Mouse (Mus musculus) kidney, embryonic 15.5 days (tissue): Measurements from ENCODE around the gene Ski. TPM values are rescaled to one million over a fixed set of nuclear protein-coding genes. Genes with fewer than 3 reads are reported as not detected.
"Not testable (repeated sequence)": the region's sequence is repeated elsewhere in the genome, so short reads cannot be mapped to it uniquely, and the experiment has no call there.

Source experiments
- ATAC-seq: fragments of 200-750 bp; cut with Nextera tagmentation; replicated peaks from 2 replicates; pipeline ENCODE4 v1.8.0; 2017; ENCODE audit warnings: moderate TSS enrichment; ENCODE audit not compliant: low FRiP score
- H3K27ac ChIP-seq: fragments of 300-500 bp; sonication (generic); 2 replicates; pipeline ENCODE4 v1.5.1; 2015; ENCODE audit warnings: mild to moderate bottlenecking, inconsistent platforms
- H3K27me3 ChIP-seq: fragments of 300-500 bp; sonication (generic); 2 replicates; pipeline ENCODE4 v1.6.1; 2015; ENCODE audit warnings: inconsistent platforms
- H3K36me3 ChIP-seq: fragments of 300-500 bp; sonication (generic); 2 replicates; pipeline ENCODE4 v1.6.1; 2015; ENCODE audit warnings: inconsistent platforms
- H3K4me1 ChIP-seq: fragments of 300-500 bp; sonication (generic); 2 replicates; pipeline ENCODE4 v1.6.1; 2015; ENCODE audit warnings: inconsistent platforms
- H3K4me2 ChIP-seq: fragments of 300-500 bp; sonication (generic); 2 replicates; pipeline ENCODE4 v1.6.1; 2015; ENCODE audit warnings: moderate library complexity, mild to moderate bottlenecking, inconsistent platforms
- H3K4me3 ChIP-seq: fragments of 300-500 bp; sonication (generic); replicated peaks from 2 replicates; pipeline ENCODE4 v1.5.1; 2015; ENCODE audit warnings: mild to moderate bottlenecking, inconsistent platforms
- H3K9ac ChIP-seq: fragments of 300-500 bp; sonication (generic); 2 replicates; pipeline ENCODE4 v1.6.1; 2015; ENCODE audit warnings: mild to moderate bottlenecking, inconsistent platforms
- H3K9me3 ChIP-seq: fragments of 300-500 bp; sonication (generic); replicated peaks from 2 replicates; pipeline ENCODE4 v1.6.1; 2016; ENCODE audit warnings: inconsistent platforms
- WGBS: fragments of 180-500 bp; shearing (Covaris S2); methylation state at CpG from one replicate; pipeline ENCODE4 v1.1.7; 2015; ENCODE audit warnings: mixed read lengths; 5-methylcytosine and 5-hydroxymethylcytosine counted together
- polyA plus RNA-seq: library from polyadenylated mRNA; unstranded; fragments of >200 nt; fragmentation: Nextera tagmentation; extraction: Ambion mirVana; gene quantifications from 2 replicates; pipeline ENCODE4 v1.2.1, GENCODE M21; 2015

Gene Ski
- polyA plus RNA-seq, result 14.7 and 16.9 TPM in 2 replicates

- H3K27me3 ChIP-seq, result no peaks in the 10 kb centered on the region
- H3K4me1 ChIP-seq, result peaks cover 53% of the 10 kb centered on the region
- no peaks in the 10 kb centered on the region for H3K9me3 ChIP-seq
- peak within 1 kb of the TSS; percentile 98 for H3K27ac ChIP-seq
- H3K9ac ChIP-seq, result peak within 1 kb of the TSS; percentile 94
- H3K4me3 ChIP-seq, result peak within 1 kb of the TSS; percentile 83
- 6% methylated on average over 9 of the region's 63 CpGs for WGBS
- peak within 1 kb of the TSS; percentile 94 for H3K4me2 ChIP-seq
- no peaks in the 10 kb centered on the region for H3K36me3 ChIP-seq
- no peak for ATAC-seq
These were observed at the start of gene Ski for GRCm38 (mm10) chr4:155222552-155222840. Gene Ski, minus strand, starts transcription at chr4:155222592.

- WGBS, result 24% methylated on average over 5 of the region's 5 CpGs
- Histone ChIP-seq H3K36me3 (no peaks in the 10 kb centered on the region), H3K4me2 (no peak overlapping the region), H3K27ac (peak overlapping the region; percentile 64; the same call in 1 of the 2 replicates), H3K4me1 (peaks cover 24% of the 10 kb centered on the region), H3K4me3 (no peak overlapping the region), H3K9me3 (no peaks in the 10 kb centered on the region), H3K9ac (no peak overlapping the region), H3K27me3 (no peaks in the 10 kb centered on the region)
- peak; percentile 62; the same call in 1 of the 2 replicates for ATAC-seq
These were observed 46.0 kb upstream of the Ski start for GRCm38 (mm10) chr4:155268382-155268781.

- no peaks in the 10 kb centered on the region for H3K27me3 ChIP-seq
- H3K9ac ChIP-seq, result no peak overlapping the region
- no peaks in the 10 kb centered on the region for H3K36me3 ChIP-seq
- peak overlapping the region; percentile 64 for H3K27ac ChIP-seq
- no peaks in the 10 kb centered on the region for H3K9me3 ChIP-seq
- no peak overlapping the region for H3K4me3 ChIP-seq
- WGBS, result 36% methylated on average over 12 of the region's 12 CpGs
- H3K4me1 ChIP-seq, result peaks cover 24% of the 10 kb centered on the region
- H3K4me2 ChIP-seq, result 0 out of 2 replicates have a peak overlapping the region, but pooled peaks have one; percentile 2
- ATAC-seq, result 0 out of 2 replicates have a peak, but pooled peaks have one; percentile 52
These were observed 45.3 kb upstream of the Ski start for GRCm38 (mm10) chr4:155267639-155268175.

GRCm38 (mm10) chr4:155267047-155267543, 44.7 kb upstream of the Ski start:
- ATAC-seq, result no peak
- H3K36me3 ChIP-seq, result no peaks in the 10 kb centered on the region
- peaks cover 24% of the 10 kb centered on the region for H3K4me1 ChIP-seq
- H3K27me3 ChIP-seq, result no peaks in the 10 kb centered on the region
- H3K4me3 ChIP-seq, result no peak overlapping the region
- H3K9ac ChIP-seq, result no peak overlapping the region
- no peak overlapping the region for H3K4me2 ChIP-seq
- whole genome bisulfite sequencing, result 53% methylated on average over 7 of the region's 7 CpGs
- H3K9me3 ChIP-seq, result no peaks in the 10 kb centered on the region
- peak overlapping the region; percentile 64 for H3K27ac ChIP-seq

- no peak overlapping the region for H3K27ac ChIP-seq
- H3K9ac ChIP-seq, result no peak overlapping the region
- WGBS, result 87% methylated on average over 3 of the region's 3 CpGs
- no peaks in the 10 kb centered on the region for H3K9me3 ChIP-seq
- no peak overlapping the region for H3K4me2 ChIP-seq
- no peak overlapping the region for H3K4me3 ChIP-seq
- peaks cover 4% of the 10 kb centered on the region; the same call in 1 of the 2 replicates for H3K36me3 ChIP-seq
- H3K27me3 ChIP-seq, result no peaks in the 10 kb centered on the region
- H3K4me1 ChIP-seq, result peaks cover 24% of the 10 kb centered on the region
- ATAC-seq, result no peak
These were observed 42.3 kb upstream of the Ski start for GRCm38 (mm10) chr4:155264521-155265321.

- no peak for ATAC-seq
- H3K4me3 ChIP-seq, result no peak overlapping the region
- WGBS, result 86% methylated on average over 6 of the region's 6 CpGs
- no peaks in the 10 kb centered on the region for H3K9me3 ChIP-seq
- no peak overlapping the region for H3K4me2 ChIP-seq
- no peaks in the 10 kb centered on the region for H3K27me3 ChIP-seq
- H3K36me3 ChIP-seq, result peaks cover 12% of the 10 kb centered on the region
- H3K4me1 ChIP-seq, result peaks cover 37% of the 10 kb centered on the region
- no peak overlapping the region for H3K9ac ChIP-seq
- no peak overlapping the region for H3K27ac ChIP-seq
These were observed 29.9 kb upstream of the Ski start for GRCm38 (mm10) chr4:155252253-155252652.

GRCm38 (mm10) chr4:155251147-155251546, 28.8 kb upstream of the Ski start:
- Histone ChIP-seq H3K36me3 (peaks cover 4% of the 10 kb centered on the region), H3K27ac (0 out of 2 replicates have a peak overlapping the region, but pooled peaks have one; percentile 99), H3K9ac (0 out of 2 replicates have a peak overlapping the region, but pooled peaks have one; percentile 14), H3K27me3 (no peaks in the 10 kb centered on the region), H3K4me3 (peak overlapping the region; percentile 68; the same call in 1 of the 2 replicates), H3K9me3 (no peaks in the 10 kb centered on the region), H3K4me2 (peak overlapping the region; percentile 93), H3K4me1 (peaks cover 48% of the 10 kb centered on the region)
- WGBS, result 55% methylated on average over 3 of the region's 3 CpGs
- no peak for ATAC-seq

GRCm38 (mm10) chr4:155250361-155251117, 28.1 kb upstream of the Ski start:
- 11% methylated on average over 23 of the region's 23 CpGs for WGBS
- Histone ChIP-seq H3K4me1 (peaks cover 54% of the 10 kb centered on the region), H3K9ac (peak overlapping the region; percentile 72)

GRCm38 (mm10) chr4:155249648-155250351, 27.4 kb upstream of the Ski start, which contains the start of gene Faap20:
Gene Faap20, plus strand, starts transcription at chr4:155249802.
- no peaks in the 10 kb centered on the region for H3K9me3 ChIP-seq
- H3K27ac ChIP-seq, result peak within 1 kb of the TSS; percentile 99
- peak within 1 kb of the TSS; percentile 93 for H3K4me2 ChIP-seq
- H3K9ac ChIP-seq, result peak within 1 kb of the TSS; percentile 72
- peak within 1 kb of the TSS; percentile 68 for H3K4me3 ChIP-seq
- ATAC-seq, result peak; percentile 91
- H3K27me3 ChIP-seq, result no peaks in the 10 kb centered on the region
- H3K36me3 ChIP-seq, result no peaks in the 10 kb centered on the region
- H3K4me1 ChIP-seq, result peaks cover 59% of the 10 kb centered on the region
- WGBS, result under 1% methylated on average over 58 of the region's 58 CpGs

More at GRCm38 (mm10) chr4:155250361-155251117, 28.1 kb upstream of the Ski start:
- ATAC-seq, result peak; percentile 22
- peak overlapping the region; percentile 68 for H3K4me3 ChIP-seq
- no peaks in the 10 kb centered on the region for H3K27me3 ChIP-seq
- H3K27ac ChIP-seq, result peak overlapping the region; percentile 99
- peak overlapping the region; percentile 93 for H3K4me2 ChIP-seq
- no peaks in the 10 kb centered on the region for H3K36me3 ChIP-seq
- no peaks in the 10 kb centered on the region for H3K9me3 ChIP-seq

- WGBS, result under 1% methylated on average over 9 of the region's 9 CpGs
- Histone ChIP-seq H3K27me3 (no peaks in the 10 kb centered on the region), H3K4me1 (peaks cover 59% of the 10 kb centered on the region), H3K4me3 (peak overlapping the region; percentile 68), H3K9ac (peak overlapping the region; percentile 72), H3K4me2 (peak overlapping the region; percentile 93), H3K27ac (peak overlapping the region; percentile 99), H3K9me3 (no peaks in the 10 kb centered on the region), H3K36me3 (no peaks in the 10 kb centered on the region)
- ATAC-seq, result peak; percentile 69
These were observed 26.9 kb upstream of the Ski start for GRCm38 (mm10) chr4:155249257-155249647.

GRCm38 (mm10) chr4:155248054-155248453, 25.7 kb upstream of the Ski start:
- H3K4me3 ChIP-seq, H3K27ac ChIP-seq, H3K36me3 ChIP-seq, H3K27me3 ChIP-seq, H3K9me3 ChIP-seq, H3K9ac ChIP-seq, ATAC-seq, H3K4me2 ChIP-seq: not testable (repeated sequence)
- H3K4me1 ChIP-seq, result peaks cover 59% of the 10 kb centered on the region
- 90% methylated on average over 3 of the region's 3 CpGs for WGBS
